Mouse (Mus musculus): ENCODE data around the gene Ephb6.

Gene Ephb6

DNA sequence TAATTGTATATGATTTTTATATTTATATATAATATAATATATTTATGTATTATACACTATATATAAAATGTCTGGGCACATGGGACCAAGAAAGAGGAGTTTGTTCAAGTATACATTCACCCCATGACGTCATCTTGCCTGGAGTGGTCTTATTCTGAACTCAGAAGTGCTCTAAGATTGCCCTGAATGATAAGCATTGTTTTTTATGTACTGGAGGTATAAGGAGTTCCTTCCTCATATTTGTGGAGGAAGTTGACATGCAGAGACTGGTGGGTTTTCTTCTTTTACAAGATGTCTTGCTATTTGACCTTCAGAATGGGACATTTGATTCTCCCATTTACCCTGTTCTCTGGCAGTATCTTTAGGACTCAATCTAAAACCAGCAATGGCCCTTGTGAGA, 22.9 kb downstream of the Ephb6 start:
- no peak for DNase-seq

- DNase-seq: no peak
Observed at GRCm38 (mm10) chr6:41630791-41631190, 25.5 kb downstream of the Ephb6 start.

- no peak for DNase-seq
Observed at GRCm38 (mm10) chr6:41631549-41631948, 26.3 kb downstream of the Ephb6 start.

DNA sequence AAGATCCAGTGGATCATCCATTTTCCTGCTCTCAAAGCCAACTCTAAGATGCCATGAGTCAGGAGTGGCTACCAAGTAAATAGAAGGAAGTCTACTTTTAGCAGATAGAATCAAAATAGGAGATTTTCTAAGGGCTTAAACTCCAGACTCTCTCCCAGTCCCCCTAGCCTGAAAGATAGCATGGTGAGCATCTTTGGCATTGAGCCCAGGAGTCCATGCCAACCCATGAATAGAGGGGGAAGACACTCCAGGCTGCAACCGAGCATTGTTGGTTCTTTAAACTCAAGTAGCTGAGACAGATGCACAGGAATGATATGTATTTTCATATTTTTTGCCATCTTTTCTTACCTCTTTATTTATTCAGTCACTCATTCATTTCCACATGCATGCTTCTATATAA, 29.9 kb downstream of the Ephb6 start:
- DNase-seq: no peak

GRCm38 (mm10) chr6:41636178-41636577, 30.9 kb downstream of the Ephb6 start, which contains the start of gene Trpv6:
Trpv6 (minus strand) TSS chr6:41636405.
- DNase-seq: no peak

DNA sequence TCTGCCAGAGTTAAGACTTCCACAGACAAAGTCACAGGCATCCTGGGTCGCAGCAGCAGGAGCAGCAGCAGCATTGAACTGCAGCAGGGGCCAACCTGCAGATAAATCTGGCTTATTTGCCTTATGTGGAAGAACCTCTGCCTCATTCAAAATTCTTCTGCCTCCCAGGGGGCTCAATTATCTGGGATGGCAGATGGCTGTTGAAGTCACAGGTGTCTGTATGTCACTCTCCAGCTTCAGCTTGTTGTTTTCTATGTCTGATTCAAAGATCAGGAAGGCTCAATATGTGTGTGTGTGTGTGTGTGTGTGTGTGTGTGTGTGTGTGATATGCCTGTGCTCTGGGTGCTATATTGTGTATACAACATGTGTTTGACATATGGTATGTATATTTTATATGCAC, 32.1 kb downstream of the Ephb6 start:
- DNase-seq: no peak

DNA sequence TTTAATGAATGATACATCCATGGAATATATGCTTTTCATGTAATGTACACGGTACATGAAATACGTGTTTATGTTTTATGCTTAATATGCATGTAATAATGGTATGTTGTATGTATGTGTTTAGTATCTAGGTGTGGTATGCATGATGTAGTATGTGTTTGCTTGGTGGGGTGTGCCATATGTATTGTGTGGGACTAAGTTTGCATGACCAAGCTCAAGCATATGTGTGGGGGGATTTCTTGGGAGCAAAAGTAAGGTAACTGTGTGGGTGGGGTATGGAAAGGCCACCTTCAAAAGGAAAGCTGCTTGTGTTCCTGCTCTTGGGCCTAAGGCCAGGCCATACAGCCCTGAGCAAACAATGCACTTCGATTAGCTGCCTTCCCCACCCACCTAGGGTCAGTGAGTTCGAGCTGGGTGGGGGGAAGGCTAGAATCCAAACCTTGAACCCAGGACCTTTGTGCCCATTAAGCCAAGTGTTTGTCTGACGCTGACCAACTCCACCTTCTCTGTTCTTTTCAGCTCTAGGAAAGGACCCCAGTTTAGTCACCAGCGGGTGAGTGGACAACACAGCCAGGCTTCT, 32.7 kb downstream of the Ephb6 start:
- no peak for DNase-seq

DNA sequence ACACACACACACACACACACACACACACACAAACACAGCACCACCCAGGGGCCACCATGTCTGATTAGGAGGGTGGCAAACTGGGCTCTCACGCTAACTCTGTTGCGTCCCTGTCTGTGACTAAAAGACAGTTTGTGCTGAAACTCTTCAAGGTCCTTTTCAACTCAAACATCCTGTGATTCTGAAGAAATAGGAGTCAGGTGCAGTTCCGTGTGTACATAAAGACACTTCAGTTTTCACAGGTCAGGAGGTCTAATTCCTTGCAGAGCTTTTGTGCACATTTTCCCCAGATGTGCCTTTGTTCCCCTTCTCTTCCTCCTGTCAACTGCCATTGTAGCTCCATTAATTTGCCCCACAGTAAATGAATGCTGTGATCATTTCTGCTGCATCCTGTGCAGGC, 35.2 kb downstream of the Ephb6 start:
- DNase-seq: no peak

- no peak for DNase-seq
Observed at GRCm38 (mm10) chr6:41641173-41641866, 36.0 kb downstream of the Ephb6 start.

GRCm38 (mm10) chr6:41642765-41643164, 37.5 kb downstream of the Ephb6 start:
- no peak for DNase-seq

DNA sequence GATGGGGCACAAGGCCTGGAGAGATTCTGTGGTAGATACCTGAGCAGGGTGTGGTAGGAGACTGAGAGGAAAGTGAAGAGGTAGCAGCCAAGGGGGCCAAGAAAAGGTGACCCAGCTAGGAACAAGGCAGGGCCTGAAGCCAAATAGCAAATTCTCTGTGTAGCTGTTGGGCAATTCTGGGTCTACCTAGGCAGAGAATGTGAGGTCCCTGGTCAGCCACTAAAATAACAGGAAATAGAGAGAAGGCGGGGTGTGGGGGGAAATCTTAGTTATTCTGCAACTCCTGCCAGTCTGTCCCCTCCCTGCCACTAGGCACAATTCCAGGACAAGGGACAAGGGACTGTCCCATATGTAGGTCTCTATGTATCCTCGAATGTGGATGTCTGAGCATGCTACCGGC, 37.9 kb downstream of the Ephb6 start:
- DNase-seq: no peak

- no peak for DNase-seq
Observed at GRCm38 (mm10) chr6:41646220-41646619, 40.9 kb downstream of the Ephb6 start.

DNA sequence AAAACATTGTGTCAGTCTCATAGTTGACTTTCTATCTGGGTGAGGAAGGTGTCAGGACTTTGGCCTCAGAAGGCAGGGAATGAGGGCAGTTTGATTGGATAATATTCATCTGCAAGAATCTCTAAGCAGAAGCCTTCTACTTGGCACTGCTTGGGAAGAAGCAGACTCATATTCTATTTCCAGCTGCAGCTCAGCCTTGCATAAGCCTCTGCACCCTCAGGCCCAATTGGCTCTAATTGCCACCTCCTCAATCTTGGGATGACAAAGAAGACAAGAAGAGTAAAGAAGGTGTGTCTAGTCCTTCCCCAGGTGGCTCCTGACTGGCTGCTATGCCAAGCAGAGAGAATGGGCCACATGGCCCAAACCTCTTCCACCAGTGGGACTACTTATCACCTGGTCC, 41.4 kb downstream of the Ephb6 start:
- no peak for DNase-seq

DNA sequence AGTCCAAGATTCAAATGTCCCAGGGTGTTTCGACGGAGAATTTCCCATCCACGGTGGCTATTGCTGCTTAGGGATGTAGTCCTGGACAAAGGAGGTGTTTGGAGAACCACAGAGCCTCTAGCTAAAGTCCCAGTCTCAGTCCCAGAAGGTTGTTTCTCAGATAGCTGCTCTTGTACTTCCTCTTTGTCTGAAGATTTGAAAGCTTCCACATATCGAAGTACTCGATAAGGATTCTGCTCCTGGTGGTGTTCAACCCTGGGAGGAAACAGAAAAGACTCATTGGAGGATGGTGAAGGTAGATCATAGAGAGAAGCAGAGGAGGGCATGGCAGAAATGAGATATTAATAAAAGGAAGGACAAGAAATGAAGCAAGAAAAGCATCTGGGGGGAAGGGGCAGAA, 47.9 kb downstream of the Ephb6 start:
- no peak for DNase-seq

DNA sequence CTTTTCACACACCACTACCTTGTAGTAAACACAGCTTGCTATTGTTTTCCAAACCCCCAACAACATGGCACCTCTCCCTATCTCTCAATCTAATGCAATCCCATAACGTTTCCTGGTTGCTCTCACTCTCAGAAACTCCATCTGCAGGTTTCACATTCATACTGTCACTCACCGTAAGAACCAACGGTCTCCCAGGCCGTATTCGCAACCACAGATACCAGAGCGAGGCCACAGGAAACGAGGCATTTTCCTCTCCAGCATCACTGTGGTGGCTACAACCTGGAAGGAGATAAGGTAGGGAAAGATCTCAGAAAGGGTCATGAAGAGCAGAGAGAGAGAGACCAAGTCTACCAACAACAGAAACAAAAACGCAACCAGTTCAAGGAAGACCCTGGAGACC, 49.4 kb downstream of the Ephb6 start:
- DNase-seq: no peak

- DNase-seq: no peak
Observed at GRCm38 (mm10) chr6:41658487-41658886, 53.2 kb downstream of the Ephb6 start.

- DNase-seq: peak in 1 of 2 experiments; percentile 4
Observed at GRCm38 (mm10) chr6:41662320-41662719, 57.0 kb downstream of the Ephb6 start.
